Mouse (Mus musculus) forelimb bud, embryonic 11.5 days (tissue): ENCODE measurements at regions not wholly inside any gene's neighbourhood (a gene's known extent, or its start where the extent isn't known, plus 50 kb on each side); places are given as distances from the start of the nearest gene placed in this dataset.
A peak's percentile ranks its signal among the peaks of the same experiment; 100 is the strongest.

Experiments
- DNase-seq: peaks from one replicate; pipeline ENCODE4 v3.0.0-alpha.2; 2012; ENCODE audit warnings: low read depth, low spot score

DNA sequence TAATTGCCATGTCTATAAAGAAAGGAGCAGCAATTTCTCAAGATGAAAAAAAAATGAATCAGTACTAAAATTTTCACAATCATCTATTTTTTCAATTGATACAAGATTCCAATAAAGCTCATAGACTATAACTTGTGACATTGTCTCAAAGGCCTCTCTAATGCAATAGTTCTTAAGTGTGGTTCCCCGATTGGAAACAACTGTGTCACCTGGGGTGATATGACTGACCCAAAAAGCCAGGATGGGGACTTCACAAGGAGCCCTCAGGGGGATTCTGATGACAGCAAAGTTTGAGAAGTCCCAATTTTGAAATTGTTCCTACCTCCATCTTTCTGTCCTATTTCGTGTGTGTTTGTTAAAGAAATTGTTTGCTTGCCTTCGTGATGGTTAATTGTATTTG lies 143.3 kb upstream of the Fndc3a start:
- DNase-seq = no peak

DNA sequence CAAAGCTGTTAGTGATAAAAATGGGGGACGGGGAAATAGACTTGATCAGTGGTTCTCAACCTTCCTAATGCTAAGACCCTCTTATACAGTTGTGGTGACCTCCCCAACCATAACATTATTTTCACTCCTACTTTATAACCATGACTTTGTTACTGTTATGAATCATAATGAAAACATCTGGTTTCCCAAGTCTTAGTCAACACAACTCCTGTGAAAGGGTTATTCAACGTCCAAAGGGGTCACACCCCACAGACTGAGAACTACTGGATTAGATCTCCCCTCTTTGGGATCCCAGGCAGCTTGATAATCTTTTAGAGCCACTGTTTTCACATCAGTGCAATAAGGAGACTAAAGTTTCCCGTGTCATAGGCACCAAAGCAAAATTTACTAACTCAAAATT lies 141.1 kb upstream of the Fndc3a start:
- DNase-seq = no peak

DNA sequence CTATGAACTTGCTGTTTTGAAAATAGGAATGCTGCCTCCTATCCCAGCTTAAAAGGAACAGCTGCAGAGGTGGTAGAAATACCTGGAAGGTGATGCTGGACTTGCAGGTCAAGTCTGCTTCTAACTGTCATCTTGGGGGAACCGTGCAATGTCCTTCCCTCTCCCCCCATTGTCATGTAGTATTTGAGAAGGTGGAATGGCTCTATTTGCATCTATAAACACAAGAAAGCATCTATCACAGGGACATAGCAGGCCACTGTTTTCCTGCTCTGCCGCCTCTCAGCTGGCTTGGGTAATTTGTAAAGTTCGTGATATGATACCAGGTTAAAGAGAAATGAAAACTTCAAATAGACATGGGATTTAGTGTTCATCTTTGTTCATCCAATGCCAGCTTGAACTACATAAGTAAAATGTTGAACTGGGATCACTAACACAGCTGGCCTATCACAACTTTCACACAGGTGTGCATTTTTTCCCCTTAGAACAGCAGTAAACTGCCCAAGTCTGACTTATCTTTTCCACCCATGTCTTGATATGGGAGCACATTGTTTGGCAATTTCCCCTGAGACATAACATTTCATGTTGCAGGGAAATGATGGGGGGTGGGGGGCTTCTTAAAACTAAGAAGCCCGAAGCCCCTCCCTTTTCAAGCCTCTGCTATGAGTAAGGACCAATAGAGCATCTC lies 138.6 kb upstream of the Fndc3a start:
- no peak for DNase-seq

- no peak for DNase-seq
Measured at GRCm38 (mm10) chr14:72847466-72847865, 137.7 kb upstream of the Fndc3a start.

GRCm38 (mm10) chr14:72845621-72846440 lies 136.0 kb upstream of the Fndc3a start:
- DNase-seq = no peak

- DNase-seq = no peak
Measured at GRCm38 (mm10) chr14:72844753-72845369, 135.1 kb upstream of the Fndc3a start.

DNA sequence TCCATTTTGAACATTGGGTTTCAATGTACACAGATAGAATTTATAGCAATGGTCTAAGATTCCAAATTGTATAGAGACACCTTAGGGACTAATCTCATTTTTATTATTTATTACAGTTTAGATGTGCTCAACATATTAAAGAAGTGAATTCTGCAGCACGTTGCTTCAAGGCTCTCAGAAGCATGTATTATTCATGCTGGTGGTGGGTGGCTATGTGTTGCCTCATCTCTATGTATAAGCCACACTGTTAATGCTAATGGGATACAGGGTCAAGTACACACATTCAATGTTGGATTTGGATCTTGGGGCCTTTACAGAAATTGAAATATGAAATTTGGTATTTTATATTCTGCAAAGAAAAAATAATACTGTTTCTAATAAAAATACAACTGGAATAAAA lies 131.9 kb upstream of the Fndc3a start:
- no peak for DNase-seq

DNA sequence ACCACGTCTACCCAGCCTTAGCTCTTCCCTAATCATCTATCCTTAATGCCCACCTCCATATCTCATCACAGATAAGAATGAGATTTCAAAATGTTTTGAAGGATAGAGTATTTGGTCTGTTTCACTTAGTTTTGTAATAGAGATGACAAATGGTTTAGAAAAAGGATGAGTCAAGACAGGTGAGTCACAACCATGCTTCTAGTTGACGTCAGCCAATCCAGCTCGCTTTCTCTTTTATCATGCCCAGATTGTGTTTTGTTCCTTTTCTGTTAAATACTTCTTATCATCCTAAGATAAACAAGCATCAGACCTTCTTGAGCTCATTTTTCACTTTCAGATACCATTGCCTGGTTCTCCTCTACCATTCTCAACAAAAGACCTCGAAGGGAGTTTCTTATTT lies 125.4 kb upstream of the Fndc3a start:
- DNase-seq = no peak

DNA sequence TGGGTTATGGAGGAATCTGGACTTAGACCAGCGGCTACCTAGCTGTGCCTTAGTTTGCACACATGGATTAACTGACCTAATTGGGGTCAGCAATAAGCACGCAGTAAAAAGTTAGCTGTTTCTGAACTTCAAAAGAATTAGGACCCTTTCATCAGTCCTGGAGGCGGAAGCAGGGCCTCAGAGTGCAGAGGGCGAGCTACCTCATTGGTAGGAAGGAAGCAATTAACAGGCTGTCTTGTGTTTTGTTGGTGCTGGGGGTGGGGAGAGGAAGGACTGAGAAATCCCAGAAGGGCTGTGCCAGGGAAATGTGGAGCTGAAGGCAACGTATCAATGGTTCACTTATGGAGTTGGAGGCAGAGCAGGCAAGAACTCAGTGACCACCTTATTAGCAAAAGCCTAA lies 119.5 kb upstream of the Fndc3a start:
- DNase-seq = peak; percentile 76

DNA sequence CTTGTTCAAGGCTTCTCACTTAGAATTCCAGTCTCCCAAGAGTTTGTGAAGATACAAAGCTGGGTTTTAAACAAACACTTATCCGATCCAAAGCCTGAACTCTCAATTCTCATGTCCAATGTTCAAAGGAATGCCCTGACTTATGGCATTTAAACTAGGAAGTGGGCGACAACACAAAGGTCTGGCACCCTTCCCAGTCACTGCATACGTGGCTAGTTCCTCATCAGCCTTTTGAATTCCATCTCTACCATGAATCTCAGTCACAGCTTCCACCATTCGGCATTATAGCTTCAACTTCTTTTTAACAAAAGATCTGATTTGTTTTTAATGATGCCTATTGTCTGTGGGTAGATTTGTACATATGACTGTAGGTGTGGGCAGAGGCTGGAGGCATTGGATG lies 115.7 kb upstream of the Fndc3a start:
- no peak for DNase-seq

- no peak for DNase-seq
Measured at GRCm38 (mm10) chr14:72822231-72822615, 112.4 kb upstream of the Fndc3a start.

- no peak for DNase-seq
Measured at GRCm38 (mm10) chr14:72821517-72822230, 111.9 kb upstream of the Fndc3a start.

GRCm38 (mm10) chr14:72819037-72819436 lies 109.2 kb upstream of the Fndc3a start:
- no peak for DNase-seq

GRCm38 (mm10) chr14:72817764-72818163 lies 108.0 kb upstream of the Fndc3a start:
- no peak for DNase-seq

GRCm38 (mm10) chr14:72816847-72817246 lies 107.0 kb upstream of the Fndc3a start:
- peak; percentile 48 for DNase-seq

- no peak for DNase-seq
Measured at GRCm38 (mm10) chr14:72809138-72809537, 99.3 kb upstream of the Fndc3a start.

GRCm38 (mm10) chr14:72807947-72808346 lies 98.1 kb upstream of the Fndc3a start:
- DNase-seq = no peak

DNA sequence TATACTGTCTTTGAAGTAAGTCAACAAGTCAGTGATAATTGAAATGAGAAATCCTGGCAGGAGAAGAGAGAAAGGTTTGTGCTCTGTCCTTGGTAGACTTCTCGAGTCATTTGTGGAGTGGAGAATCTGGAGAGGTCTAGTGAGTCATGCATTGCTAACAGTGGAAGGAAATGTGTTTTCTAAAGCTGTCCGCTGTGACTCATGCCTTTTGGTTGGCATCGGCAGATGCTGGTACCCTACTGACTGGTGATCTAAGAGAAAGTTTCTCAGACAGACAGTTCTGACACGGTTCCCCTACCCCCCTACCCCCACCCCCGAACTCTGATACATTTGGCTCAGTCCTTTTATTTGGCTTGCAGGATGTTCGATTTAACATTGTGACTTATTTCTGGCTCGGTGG lies 97.5 kb upstream of the Fndc3a start:
- no peak for DNase-seq

GRCm38 (mm10) chr14:72806598-72806997 lies 96.8 kb upstream of the Fndc3a start:
- no peak for DNase-seq

GRCm38 (mm10) chr14:72803579-72803978 lies 93.8 kb upstream of the Fndc3a start:
- no peak for DNase-seq

- DNase-seq = no peak
Measured at GRCm38 (mm10) chr14:72790654-72791053, 80.9 kb upstream of the Fndc3a start.

DNA sequence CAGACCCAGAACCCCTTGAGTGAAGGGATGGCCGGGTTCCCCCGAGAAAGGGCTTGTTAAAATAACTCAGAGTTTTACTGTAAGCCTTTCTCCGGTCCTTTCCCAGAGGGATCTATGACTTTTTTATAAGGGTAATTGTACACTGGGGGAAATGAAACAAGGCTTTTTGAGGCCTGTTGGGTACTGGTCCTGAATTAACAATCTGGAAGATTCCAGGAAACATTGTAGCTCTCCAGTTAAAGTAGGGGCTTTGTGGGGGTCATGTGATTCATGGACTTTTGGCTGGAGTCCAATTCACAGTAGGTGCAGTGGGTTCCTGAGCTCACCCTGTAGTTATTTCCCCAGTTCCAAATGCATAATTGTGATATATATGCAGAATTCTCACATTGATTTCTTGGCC lies 77.1 kb upstream of the Fndc3a start:
- no peak for DNase-seq
